Mouse (Mus musculus): ENCODE measurements around the gene Kcnma1.

Gene Kcnma1

GRCm38 (mm10) chr14:23684463-23685066 lies 329.7 kb downstream of the Kcnma1 start:
- no peak for DNase-seq (ENCODE audit: low spot score)

GRCm38 (mm10) chr14:23682758-23683157 lies 331.5 kb downstream of the Kcnma1 start:
- DNase-seq (ENCODE audit: low spot score) = no peak

GRCm38 (mm10) chr14:23679378-23679777 lies 334.9 kb downstream of the Kcnma1 start:
- no peak for DNase-seq (ENCODE audit: low spot score)

GRCm38 (mm10) chr14:23666420-23666819 lies 347.9 kb downstream of the Kcnma1 start:
- DNase-seq (ENCODE audit: low spot score) = no peak

GRCm38 (mm10) chr14:23651682-23652081 lies 362.6 kb downstream of the Kcnma1 start:
- DNase-seq (ENCODE audit: low spot score) = no peak

- no peak for DNase-seq (ENCODE audit: low spot score)
These were observed 364.2 kb downstream of the Kcnma1 start for GRCm38 (mm10) chr14:23650126-23650525.

GRCm38 (mm10) chr14:23645361-23646063 lies 368.8 kb downstream of the Kcnma1 start:
- no peak for DNase-seq (ENCODE audit: low spot score)

- no peak for DNase-seq (ENCODE audit: low spot score)
These were observed 371.1 kb downstream of the Kcnma1 start for GRCm38 (mm10) chr14:23643162-23643561.

- DNase-seq (ENCODE audit: low spot score) = no peak
These were observed 373.6 kb downstream of the Kcnma1 start for GRCm38 (mm10) chr14:23640665-23641064.

GRCm38 (mm10) chr14:23638078-23638695 lies 376.1 kb downstream of the Kcnma1 start:
- no peak for DNase-seq (ENCODE audit: low spot score)

- no peak for DNase-seq (ENCODE audit: low spot score)
These were observed 378.4 kb downstream of the Kcnma1 start for GRCm38 (mm10) chr14:23635903-23636302.

GRCm38 (mm10) chr14:23633011-23633595 lies 381.2 kb downstream of the Kcnma1 start:
- DNase-seq (ENCODE audit: low spot score) = no peak

- no peak for DNase-seq (ENCODE audit: low spot score)
These were observed 387.4 kb downstream of the Kcnma1 start for GRCm38 (mm10) chr14:23626925-23627324.

- no peak for DNase-seq (ENCODE audit: low spot score)
These were observed 388.2 kb downstream of the Kcnma1 start for GRCm38 (mm10) chr14:23626114-23626513.

GRCm38 (mm10) chr14:23625436-23625835 lies 388.9 kb downstream of the Kcnma1 start:
- DNase-seq (ENCODE audit: low spot score) = no peak

GRCm38 (mm10) chr14:23624455-23624854 lies 389.8 kb downstream of the Kcnma1 start:
- no peak for DNase-seq (ENCODE audit: low spot score)

GRCm38 (mm10) chr14:23620685-23621084 lies 393.6 kb downstream of the Kcnma1 start:
- no peak for DNase-seq (ENCODE audit: low spot score)

- no peak for DNase-seq (ENCODE audit: low spot score)
These were observed 395.3 kb downstream of the Kcnma1 start for GRCm38 (mm10) chr14:23618973-23619372.

GRCm38 (mm10) chr14:23618081-23618480 lies 396.2 kb downstream of the Kcnma1 start:
- DNase-seq (ENCODE audit: low spot score) = no peak

- no peak for DNase-seq (ENCODE audit: low spot score)
These were observed 404.2 kb downstream of the Kcnma1 start for GRCm38 (mm10) chr14:23610054-23610453.

- DNase-seq (ENCODE audit: low spot score) = no peak
These were observed 408.6 kb downstream of the Kcnma1 start for GRCm38 (mm10) chr14:23605740-23606139.

GRCm38 (mm10) chr14:23602937-23603336 lies 411.4 kb downstream of the Kcnma1 start:
- no peak for DNase-seq (ENCODE audit: low spot score)

- DNase-seq (ENCODE audit: low spot score) = no peak
These were observed 412.2 kb downstream of the Kcnma1 start for GRCm38 (mm10) chr14:23602054-23602453.

Data from layer of hippocampus, adult 9-10 months (tissue).